Mouse (Mus musculus): Measurements from ENCODE around the gene Nectin2. TPM values are rescaled to one million over a fixed set of nuclear protein-coding genes. Genes with fewer than 3 reads are reported as not detected.
A peak's percentile ranks its signal among the peaks of the same experiment; 100 is the strongest.

The Nectin2 gene
- total RNA-seq, 2 experiments from 2014 or later: 6.0 to 12.3 TPM

DNA sequence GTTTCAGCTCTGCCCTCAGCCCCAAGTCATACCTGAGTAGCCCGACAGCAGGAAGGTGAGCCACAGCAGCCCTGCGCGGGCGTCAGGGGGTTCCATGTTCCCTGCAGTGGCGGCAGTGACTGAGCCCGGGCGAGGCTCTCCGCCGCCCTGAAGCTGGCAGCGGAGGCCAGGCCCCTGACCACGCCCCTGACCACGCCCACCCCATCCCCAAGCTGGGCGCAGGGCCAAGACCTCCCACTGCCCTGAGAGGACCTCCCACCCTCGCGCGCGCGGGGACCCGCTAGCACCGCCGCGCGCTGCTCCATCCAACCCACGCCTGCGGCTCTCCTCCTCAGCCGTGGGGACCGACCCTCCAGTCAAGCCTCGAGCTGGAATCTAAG is 20.1 kb upstream of the Nectin2 start:
- peak; percentile 55 for ATAC-seq (replicated peaks; ENCODE audit: low FRiP score, low TSS enrichment, poor library complexity, severe bottlenecking)

DNA sequence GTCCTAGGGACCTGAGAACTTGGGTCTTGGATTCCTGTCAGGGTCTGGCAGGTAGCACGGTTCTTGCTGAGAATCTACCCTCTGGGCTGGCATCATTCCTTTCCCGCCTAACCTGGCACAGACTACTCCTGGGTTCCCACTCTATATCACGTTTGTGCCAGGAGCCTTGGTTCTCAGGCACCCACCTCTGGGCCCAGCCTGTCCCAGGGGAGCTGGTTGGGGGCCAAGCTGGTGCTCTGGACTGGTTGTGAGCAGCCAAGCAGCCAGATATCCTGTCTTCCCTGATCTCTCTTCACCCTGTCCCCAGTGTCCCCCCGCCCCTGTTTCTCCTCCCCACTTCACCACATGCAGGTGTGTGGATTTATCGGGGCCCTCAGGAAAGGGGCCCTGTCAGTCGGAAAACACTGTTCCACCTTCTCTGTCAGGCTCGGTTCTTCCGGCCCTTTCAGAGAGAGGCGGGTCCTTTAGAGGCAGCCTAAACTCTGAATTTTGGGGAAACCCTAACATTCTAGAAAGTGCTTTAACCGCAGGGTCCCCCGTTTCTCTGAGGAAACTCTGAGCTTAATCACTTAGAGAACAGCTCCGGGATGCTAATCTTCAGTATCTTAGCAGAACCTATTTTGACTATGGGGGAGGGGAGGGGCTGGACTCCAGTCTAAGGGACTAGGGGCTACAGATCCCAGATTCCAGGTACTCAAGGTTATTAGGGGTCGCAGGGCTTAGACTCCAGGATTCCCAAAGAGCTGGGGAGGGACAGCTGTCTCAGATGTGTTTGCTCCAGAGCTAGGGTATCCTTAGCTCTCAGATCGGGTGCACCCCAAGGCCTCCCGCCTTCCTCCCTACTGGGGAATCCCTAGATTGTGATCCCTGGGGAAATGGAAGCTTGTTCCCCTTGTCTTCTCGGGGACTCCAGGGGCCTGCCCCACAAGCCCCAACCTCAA is 19.4 kb upstream of the Nectin2 start:
- ATAC-seq (replicated peaks; ENCODE audit: low FRiP score, low TSS enrichment, poor library complexity, severe bottlenecking): no peak

DNA sequence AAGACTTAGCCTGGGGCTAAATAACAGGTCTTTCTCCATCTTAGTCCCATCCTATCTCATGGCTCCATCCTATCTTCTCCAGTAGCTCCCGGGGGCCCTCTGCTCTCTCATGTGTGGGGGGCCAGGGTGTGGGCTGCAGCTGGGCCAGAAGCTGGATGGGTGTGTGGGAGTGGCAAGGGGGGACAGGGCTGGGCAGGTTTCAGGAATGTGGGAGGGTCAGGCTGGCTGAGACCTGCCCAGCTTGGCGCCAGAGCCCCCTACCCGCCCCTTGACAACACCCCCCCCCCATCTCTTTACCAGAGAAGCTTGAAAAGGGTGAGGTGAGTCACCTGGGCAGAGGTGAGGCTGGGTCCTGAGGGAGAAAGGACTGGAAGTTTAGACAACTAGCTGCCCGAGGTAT is 18.7 kb upstream of the Nectin2 start:
- ATAC-seq (replicated peaks; ENCODE audit: low FRiP score, low TSS enrichment, poor library complexity, severe bottlenecking): no peak

DNA sequence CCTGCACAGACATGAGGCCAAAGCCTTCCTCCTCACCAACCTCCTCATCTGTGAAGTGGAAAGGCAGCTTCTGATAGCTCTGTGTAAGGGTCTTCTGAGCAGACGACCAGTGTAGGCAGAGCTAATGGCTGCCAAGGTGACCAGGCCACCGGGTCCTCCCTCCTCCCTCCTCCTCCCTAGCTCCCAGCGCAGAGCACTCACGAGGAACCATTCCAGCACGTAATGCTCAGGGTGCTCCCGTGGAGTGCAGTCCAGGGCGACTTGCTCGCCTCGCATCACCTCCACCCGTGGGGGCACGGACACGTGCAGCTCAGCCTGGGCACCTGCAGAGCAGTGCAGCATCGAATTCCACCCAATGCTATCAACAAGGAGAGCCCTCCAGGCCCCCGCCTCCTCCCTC is 18.0 kb upstream of the Nectin2 start:
- ATAC-seq (replicated peaks; ENCODE audit: low FRiP score, low TSS enrichment, poor library complexity, severe bottlenecking): no peak

DNA sequence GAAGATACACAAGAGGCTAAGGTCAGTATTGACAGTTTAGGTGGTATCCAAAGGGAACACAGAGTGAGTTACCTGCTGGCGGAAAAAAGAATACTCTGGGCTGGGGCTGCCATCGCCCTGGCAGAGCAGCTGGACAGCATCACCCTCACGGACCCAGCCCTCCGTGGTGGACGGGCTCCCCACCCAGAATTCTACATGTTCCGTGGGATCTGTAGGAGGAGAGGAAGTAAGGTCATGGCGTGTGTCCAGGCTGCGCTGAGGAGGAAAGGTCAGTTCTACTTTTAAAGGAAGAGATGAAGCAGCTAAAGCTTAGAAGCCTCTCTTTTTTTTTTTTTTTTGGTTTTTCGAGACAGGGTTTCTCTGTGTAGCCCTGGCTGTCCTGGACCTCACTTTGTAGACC is 14.3 kb upstream of the Nectin2 start:
- no peak for ATAC-seq (replicated peaks; ENCODE audit: low FRiP score, low TSS enrichment, poor library complexity, severe bottlenecking)

DNA sequence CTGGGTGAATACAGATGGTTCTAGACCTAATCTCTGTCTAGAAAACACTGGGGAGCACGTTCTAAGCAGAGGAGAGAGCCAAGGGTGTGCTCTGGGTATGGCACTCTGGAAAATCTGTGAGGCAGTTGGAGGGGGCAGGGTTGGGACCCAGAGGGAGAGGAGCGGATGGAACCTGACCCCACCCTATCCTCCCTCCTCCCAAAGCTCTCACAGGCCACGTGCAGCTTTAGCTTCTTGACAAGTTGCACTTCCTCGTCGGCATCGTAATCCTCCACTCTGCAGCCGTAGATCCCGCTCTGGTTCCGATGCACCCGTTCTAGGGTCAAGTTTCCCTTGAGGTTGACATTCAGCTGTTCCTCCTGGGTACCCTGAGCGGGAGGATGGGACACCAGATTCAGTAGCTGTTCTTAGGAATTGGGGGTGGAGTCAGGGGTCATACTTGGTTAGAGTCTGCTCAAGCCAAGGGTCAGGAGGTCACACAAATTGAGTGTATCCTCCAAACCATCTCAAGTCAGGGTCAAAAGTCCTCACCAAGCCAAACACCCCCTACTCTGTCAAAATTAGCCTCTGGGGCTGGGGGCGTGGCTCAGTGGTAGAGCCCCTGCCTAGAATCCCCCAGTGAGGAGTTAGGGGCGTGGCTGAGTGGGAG is 13.7 kb upstream of the Nectin2 start:
- ATAC-seq (replicated peaks; ENCODE audit: low FRiP score, low TSS enrichment, poor library complexity, severe bottlenecking): no peak

DNA sequence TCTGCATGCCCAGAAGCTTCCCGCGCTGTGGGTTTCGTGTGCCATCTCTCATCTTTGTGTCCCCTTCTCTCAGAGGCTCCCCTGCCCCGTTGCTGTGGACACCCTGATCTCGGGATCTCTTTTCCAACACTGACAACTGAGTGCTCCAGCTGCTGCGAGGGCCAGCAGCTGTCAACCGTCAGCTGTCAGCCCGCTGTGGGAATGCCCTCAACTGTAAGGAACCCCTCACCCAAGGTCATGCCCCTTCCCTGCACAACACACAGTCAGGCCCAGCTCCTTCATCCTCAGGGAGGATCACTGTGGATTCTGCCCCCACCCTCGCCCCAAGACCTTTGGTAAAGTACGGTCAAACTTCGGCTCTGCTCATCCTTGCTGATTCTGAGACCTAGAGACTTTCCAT is 12.0 kb upstream of the Nectin2 start:
- no peak for ATAC-seq (replicated peaks; ENCODE audit: low FRiP score, low TSS enrichment, poor library complexity, severe bottlenecking)

DNA sequence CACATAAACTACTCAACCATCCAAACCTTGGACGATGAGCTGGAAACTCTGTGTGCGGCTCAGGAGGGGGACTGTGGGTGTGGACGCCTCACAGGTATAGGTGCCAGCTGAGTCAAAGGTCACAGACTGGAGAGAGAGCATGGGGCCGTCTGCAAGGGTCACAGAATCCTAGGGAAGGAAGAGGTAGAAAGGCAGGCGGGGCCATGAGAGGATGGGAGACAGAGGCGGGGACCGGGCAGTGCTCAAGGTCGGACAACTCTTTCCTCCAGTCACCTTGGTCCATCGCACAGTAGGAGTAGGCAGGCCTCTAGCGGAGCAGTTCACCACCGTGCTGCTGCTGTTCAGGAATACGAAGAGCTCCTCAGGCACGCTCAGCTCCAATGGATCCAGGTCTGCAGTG is 9.7 kb upstream of the Nectin2 start:
- ATAC-seq (replicated peaks; ENCODE audit: low FRiP score, low TSS enrichment, poor library complexity, severe bottlenecking): no peak

DNA sequence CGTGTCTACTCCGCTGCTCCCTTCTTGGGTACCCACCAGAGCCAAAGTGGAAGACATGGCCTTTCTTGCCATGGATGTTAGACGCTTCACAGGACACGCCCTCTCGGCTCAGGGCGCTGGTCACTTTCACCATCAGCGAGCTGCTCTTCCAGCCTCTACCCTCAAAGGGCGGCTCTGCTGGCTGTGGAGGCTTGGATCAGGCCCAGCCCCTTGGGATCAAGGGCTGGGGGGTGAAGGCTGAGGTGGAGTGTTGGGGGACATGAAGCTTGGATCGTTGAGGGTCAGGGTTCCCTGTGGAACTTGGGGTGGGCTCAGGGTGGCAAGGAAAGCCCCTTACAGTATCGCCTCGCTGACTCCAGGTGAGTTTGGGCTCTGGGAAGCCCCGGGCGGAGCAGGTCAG is 8.3 kb upstream of the Nectin2 start:
- no peak for ATAC-seq (replicated peaks; ENCODE audit: low FRiP score, low TSS enrichment, poor library complexity, severe bottlenecking)

DNA sequence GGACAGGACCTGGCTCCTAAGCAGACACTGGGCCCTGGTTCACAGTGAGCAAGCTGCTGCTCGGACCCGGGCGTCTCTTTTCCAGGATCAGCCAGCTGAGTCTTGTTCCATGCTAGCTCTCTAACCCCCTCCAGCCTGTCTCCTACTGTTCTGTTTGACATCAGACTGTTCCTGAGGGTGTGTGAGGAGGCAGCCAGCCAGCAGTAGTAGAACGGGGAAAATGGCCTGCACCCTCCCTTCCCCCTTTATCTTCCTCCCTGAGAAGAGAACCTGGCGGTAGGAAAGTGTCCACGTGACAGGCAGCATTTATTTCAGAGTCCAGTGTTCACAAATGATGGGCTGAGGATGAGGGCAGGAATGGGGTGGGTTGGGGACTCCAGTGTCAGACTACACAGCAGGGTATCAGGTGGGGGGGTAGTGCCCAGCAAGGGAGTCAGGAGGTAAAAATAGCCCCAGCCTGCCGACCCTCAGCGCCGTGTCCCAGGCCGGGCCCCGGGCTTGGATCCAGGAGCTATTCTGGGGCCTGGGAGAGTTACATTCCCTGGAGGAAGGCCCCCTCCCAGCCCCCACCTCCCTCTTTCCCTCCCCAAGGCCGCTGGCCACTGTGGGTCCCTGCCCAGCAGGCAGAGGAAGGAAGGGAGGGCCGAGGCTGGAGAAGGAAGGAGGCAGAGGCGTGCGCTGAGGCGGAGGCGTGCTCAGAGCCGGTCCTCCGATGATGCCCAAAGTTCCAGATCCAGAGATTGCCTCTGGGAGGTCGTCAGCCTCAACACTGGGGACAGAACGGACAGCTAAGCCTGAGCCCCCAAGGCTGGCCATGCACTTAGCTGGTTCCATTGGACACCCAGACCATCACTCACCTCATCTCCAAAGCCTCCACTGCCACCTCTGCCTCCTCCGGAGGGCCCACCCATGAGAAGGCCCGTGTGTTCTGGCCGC is 5.8 kb upstream of the Nectin2 start:
- no peak for ATAC-seq (replicated peaks; ENCODE audit: low FRiP score, low TSS enrichment, poor library complexity, severe bottlenecking)

DNA sequence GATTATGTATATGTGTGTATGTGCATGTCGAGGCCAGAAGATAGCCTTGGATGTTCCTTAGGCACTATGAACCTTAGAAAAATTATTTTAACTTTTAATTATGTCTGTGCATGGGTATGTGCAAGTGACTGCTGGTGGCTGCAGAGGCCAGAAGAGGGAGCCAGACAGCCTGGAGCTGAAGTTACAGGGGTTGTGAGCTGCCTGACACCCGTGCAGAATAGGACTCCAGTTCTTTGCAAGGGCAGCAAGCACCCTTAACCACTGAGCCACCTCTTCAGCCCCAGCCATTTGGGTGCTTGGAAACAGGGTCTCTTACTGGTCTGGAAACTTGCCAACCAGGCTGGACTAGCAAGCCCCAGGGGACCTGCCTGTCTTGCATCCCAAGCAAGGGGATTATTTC is 4.7 kb upstream of the Nectin2 start:
- no peak for ATAC-seq (replicated peaks; ENCODE audit: low FRiP score, low TSS enrichment, poor library complexity, severe bottlenecking)

DNA sequence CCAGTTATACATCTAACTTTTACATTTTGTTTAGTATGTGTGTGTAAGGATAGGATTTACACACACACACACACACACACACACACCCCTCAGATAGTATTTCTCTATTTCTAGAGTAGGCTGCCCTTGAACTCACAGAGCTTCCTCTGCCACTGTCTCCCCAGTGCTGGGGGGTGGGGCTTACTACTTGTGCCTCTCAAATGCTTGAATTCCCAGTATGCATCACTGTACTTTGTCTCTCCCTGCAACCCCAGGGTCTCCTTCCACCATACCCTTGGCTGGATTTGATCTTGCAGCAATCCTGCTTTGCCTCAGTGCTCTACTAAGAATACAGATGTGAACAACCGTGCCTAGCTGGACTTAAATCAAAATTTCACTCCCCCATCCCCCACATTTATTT is 3.8 kb upstream of the Nectin2 start:
- ATAC-seq (replicated peaks; ENCODE audit: low FRiP score, low TSS enrichment, poor library complexity, severe bottlenecking): no peak

DNA sequence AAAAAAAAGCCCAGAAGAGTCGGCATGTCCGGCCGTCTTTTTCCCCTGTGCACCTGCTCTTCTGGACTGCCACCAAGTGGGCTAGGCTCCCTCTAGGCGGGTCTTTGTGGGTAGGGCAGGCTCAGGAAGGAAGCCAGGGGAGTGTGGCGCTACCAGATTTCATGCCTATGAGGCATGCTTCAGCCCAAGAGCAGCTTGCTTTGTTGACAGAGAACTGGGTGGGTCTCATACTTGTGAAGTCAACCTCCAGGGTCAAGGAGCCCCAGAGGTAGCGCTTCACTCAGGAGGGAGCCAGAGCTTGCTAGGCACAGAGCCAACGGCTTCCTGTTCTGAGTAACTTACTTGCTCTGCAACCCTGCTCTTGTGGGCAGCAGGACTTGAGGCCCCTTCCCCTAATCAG is 3.3 kb upstream of the Nectin2 start:
- no peak for ATAC-seq (replicated peaks; ENCODE audit: low FRiP score, low TSS enrichment, poor library complexity, severe bottlenecking)

DNA sequence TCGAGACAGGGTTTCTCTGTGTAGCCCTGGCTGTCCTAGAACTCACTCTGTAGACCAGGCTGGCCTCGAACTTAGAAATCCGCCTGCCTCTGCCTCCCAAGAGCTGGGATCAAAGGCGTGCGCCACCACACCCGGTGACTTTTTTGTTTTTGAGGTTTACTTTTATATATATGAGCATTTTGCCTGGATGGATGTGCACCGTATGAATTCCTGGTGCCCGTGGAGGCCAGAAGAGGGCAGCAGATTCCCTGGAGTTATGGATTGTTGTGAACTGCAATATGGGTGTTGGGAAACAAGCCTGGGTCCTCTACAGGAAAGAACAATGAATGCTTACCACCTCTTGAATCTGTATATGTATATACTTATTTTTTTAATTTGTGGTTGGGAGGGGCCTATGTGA is 2.4 kb upstream of the Nectin2 start:
- ATAC-seq (replicated peaks; ENCODE audit: low FRiP score, low TSS enrichment, poor library complexity, severe bottlenecking): no peak

DNA sequence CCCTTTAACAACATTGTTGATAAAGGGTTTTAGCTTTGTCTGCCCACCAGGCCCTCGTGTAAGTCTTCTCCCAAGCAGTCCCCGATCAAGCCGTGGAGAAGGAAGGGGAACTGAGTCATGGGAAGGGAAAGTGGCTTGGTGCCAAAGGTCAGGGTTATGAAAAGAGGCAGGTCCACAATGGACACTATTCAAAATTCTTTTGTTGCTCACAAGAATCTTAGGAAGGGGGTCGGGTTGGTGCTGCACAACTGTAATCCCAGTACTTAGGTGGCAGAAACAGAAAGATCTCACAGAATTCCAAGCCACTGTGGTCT is 744 bp upstream of the Nectin2 start:
- no peak for ATAC-seq (replicated peaks; ENCODE audit: low FRiP score, low TSS enrichment, poor library complexity, severe bottlenecking)

DNA sequence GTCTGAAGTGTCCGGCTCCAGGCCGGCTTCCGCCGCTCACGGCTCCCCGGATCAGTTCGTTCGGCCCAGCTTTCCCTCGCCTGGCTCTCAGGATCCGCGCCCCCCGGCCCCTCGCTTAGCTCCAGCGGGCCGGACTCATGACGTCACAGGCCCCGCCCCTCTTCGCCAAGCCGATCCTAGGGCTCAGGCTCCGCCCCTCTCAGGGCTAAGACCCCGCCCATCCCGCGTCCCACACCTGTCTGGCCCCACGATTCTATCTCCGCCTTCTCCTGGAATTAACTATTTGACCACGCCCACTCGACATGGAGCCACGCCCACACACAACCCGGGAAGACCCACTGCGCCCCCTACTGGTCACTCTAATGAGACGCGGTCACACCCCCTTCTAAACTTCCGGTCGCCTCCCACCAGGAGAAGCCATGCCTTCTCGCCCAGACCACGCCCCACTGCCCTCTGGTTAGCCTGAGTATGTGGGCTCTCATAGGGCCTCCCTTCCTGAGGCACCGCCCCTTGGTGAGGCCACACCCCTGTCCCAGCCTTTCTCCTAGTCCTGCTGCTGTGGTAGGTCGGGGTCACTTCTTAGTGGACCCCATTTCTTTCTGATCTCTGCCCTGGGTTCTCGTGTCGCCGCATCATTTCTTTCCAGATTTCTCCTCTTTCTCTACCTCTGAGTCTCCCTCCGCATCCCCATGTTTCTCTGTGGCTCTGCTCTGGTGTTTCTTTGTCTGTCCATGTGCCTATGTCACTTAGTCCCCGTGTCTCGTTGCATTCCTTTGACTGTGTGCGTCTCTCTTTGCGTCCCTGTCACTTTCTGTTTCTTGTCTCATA is 680 bp downstream of the Nectin2 start:
- ATAC-seq (replicated peaks; ENCODE audit: low FRiP score, low TSS enrichment, poor library complexity, severe bottlenecking): peak; percentile 95

DNA sequence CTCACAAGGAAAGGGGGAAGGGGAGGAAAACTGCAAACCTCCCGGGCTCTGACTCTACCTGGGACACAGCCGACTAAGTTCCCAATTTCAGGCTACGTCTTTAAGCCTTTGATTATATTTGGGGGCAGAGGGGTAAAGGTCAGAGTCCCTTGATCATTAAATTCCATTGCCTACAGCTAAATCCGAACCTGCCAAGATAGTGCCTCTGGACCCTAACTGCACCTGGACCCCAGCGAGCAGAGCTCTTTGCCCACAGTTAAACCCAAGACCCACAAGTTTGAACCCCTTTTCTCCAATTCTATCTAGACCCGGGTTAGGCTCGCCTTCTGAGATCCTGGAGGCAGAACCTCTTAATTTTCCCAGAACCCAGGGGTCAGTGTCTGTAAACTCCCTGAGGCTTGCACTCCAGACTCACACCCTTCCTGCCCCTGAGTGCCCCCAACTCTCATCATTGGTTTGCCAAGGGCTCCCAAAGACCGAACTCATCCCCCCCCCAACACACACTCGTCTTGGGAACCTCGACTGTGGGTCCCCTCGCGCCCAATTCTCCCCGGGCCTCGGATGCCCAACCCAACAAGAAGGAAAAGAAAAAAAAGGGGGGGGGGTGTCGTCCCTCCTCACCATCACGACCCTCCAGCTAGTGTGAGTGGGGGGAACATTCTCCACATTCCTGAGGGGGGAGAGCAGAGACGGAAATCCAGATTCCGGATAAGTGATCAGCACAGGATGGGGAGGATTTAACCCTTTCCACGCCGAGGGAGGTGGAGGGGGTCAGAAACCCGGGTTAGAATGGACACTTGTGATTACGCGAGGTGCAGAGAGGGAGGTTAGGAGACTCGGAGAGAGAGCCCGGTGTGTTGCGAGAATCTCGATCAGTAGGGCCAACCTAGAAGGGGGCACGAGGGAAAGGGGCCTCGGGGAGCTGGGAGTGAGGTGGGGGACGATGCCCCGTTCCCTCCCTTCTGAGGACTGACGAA is 1.8 kb downstream of the Nectin2 start:
- no peak for ATAC-seq (replicated peaks; ENCODE audit: low FRiP score, low TSS enrichment, poor library complexity, severe bottlenecking)
